Mouse (Mus musculus): Measurements from ENCODE around the gene Mctp2. TPM values are rescaled to one million over a fixed set of nuclear protein-coding genes. Genes with fewer than 3 reads are reported as not detected.

The Mctp2 gene
- total RNA-seq, 2 experiments from 2014 or later = 0.20 to 0.54 TPM

DNA sequence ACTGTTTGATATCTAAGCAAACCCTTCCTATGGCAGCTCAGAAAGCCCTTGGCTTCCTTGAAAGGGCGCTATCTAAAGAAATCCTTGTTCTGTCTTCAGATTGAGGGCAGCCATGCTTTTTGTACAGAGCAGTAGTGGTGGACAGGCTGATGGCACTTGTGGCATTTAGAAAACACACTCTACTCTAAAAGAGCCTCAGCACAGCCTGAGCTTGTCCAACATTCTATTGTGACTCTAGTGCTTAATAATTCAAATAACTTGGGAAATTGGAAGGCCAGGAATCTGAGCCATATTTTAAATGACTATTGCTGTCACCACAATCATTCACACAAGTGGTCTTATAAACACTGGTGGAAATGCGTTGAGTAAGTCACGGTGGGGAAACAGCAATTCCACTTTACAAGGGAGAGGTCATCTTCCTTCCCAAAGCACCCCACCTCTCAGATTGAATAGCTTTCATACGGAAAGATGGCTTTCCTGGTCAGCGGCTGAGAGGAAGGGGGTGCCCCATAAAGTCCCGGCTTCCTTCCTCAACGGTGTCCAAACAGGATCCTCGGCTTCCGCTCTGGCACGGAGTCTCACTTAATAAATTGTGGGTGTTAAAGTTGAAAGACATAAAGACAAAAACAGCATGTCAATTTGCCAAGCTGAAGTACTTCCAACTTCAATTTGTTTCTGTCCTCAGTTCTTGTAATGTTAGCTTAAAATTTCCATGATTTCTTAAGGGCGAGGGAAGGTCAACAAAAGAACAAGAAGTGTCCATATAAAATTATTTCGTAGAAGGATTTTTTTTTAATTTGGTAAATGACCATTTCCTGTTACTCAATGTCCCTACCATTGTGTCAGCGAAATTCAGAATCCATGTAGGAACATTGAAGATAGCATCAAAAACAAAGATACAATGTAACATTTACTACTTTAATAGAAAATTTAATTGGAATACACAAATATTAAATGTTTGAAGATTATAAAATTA, 140.4 kb downstream of the Mctp2 start:
- DNase-seq = peak; percentile 71 to 90

DNA sequence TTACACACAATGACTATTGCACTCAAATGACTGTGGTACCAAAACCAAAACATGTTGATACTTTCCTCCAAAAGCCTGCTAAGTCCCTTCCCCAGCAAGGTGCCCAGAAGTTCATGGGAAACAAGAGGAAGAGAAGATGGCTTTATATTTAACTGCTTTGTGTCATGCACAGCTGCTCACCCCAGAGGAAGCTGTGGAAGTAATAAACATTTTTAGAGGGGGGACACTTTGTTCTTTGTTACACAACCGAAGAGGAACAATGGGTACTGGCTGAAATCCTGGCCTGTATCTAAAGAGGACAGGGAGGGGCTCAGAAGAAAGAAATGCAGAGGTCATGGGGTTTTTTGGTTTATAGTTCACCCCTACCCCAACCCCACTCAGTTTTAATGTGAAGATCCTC, 144.2 kb downstream of the Mctp2 start:
- DNase-seq = peak; percentile 39 to 77

DNA sequence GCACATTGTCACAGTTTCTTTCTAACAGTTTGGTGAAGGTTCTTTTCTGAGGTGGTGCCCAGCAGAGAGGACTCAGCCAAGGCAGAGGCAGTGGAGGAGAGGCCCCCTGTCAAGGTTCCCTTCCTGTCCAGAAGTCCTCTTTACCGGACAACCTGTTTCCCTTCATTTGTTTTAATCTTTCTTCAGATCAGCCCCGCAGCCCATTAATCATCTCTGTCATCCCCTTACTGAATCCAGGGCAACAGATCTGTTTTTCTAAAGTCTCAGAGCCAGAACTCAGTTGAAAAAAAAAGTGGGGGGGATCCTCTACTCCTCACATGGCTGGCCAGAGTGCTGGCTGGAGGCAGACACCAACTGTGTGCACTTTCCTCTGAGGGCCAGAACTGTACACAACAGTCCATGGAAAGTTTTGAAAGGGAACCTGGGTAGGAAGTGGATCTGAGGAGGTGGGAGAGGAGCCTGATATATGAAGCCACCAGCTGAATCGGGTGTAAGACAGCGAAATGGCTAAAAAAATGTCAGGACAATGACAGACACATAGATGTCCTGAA, 146.8 kb downstream of the Mctp2 start:
- no peak for DNase-seq

DNA sequence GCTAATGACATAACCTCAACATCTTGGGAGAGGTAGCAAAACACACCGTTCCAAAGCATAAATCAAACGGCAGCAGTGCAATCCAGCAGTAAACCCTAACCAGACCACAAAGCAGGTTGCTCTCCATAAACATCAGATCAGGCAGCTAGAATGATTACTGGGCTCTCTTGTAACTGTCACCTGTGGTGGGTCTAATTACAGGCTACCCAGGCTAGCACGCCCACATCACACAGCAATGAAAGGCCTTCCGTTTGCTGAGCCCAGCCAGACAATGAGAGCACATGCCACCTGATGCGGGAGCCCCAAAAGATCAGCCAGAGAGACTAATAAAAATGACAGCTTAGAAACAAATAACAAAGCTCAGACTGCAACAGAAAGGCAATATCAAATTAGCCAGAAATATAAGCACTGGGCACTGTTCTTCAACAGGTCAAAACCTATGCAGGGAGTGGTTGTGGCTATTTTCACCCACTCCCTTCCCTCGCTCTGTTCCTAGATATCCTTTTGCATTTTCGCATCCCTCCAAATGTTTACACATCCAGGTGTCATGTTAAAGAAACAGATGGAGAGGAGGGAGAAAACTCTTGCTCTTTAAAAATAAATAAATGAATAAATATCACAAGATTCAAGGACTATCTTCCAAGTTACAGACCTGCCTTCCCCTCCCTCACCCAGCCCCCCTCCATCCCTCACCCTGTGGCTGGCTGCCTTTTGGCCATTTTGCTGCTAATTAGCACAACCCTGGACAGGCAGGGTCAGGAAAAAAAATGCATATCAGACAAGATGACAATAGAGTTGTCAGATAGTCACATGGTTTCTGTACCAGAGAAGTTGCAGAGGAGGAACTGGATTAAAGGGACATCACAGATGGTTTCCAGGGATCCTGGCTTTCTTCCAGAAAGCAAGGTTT, 155.4 kb downstream of the Mctp2 start:
- no peak for DNase-seq

DNA sequence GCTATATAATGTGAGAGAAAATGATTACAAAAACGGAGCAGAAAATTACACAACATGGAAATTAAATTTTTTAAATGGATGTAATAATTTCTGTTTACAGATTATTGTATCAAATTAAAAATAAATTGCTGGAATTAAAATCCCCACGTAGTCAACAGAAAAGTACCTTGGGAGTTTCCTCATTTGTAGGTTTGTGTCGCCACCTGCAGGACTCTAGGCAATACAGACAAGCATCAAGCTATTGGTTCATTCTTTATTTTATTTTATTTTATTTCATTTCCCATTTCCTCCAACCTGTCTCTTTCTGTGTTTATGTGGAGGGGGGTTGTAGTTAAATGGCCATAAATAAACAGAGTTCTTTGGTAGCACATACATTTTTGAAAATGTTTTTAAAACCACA, 157.3 kb downstream of the Mctp2 start:
- DNase-seq = peak; percentile 27 to 64

DNA sequence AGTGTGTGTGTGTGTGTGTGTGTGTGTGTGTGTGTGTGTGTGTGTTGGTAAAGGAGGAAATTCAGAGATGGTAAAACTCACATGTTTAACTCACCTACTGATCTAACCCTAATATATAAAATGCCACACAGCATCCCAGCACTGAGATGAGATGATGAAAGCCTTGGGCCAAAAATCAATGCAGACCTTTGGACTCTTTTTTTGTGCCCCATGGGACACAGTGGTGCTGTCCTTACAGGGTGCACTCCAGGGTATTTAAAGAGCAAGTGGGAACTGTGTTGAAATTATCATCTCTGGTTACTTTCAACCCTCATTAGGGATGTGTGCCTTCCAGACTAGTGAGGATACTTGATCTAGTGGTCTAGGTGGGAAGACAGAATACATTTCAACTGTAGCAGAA, 159.6 kb downstream of the Mctp2 start:
- no peak for DNase-seq

DNA sequence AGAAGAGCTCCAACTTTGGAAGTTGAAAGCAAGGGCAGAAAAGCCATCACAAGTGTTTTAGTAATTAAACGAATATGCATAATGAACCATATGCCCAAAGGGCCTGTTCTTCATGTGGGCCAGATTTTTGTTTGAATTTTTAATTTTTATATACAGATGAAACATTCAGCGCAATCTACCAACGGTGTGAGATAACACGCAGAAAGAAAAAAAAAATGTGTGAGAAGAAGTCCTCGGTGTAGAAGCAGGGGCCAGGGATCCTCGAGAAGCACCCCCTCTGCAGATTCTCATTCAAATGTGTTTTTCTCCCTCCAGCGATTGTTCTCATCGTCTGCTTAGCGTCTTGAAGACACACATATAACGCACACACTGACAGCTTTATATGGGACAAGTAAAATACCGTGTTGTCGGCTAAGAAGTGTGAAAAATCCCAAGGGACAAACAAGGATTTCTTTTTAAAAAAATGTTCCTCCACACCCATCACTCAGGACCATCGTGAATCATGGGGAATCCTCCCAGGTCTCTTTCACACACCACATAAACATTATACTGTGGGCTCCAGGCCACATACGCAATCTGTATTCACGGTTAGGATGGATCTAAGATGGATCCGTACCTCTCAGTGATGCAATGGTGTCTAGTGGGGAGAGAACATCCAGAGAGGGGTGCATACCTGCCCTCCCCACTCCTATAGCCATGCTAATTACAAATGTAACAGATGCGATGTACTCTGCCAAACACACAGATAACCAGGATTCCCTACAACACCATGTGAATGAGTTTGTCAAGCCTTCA, 160.5 kb downstream of the Mctp2 start:
- DNase-seq = no peak

DNA sequence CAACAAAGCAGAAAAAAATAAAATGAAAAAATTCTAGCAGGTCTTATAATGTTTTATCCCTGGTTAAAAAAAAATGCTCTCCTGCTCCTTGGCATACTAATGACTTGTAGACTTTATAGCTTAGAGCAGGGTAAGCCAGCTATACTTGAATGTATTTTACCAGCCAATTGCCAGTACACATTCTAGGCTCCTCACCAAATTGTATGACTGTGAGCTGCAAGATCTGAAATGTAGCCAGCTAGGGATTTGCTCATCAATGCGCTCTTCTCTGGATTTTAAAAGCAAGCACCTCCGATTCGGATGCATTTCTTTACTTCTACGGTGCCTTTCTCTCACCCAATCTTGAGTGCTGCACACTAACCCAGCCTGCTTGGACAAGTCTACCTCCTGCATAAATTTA, 167.7 kb downstream of the Mctp2 start:
- no peak for DNase-seq

DNA sequence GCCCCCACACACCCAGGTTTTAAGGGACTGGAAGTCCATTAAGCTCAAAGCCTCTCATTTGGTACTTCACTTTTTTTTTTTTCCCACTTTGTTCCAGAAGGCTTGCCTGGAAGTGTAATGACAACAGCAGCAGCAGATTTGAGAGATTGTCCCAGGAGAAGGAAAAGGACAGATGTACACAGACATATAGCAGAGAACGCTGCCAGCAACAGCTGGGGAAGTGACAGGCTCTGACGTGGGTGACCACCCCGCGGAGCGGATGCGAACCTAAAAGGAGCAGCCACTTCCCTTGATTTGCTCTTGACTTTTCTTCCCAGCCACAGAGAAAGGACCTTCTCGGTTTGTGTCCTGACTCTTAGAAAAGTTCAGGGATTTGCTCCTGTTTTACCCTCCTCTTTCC, 185.4 kb downstream of the Mctp2 start:
- DNase-seq = no peak

DNA sequence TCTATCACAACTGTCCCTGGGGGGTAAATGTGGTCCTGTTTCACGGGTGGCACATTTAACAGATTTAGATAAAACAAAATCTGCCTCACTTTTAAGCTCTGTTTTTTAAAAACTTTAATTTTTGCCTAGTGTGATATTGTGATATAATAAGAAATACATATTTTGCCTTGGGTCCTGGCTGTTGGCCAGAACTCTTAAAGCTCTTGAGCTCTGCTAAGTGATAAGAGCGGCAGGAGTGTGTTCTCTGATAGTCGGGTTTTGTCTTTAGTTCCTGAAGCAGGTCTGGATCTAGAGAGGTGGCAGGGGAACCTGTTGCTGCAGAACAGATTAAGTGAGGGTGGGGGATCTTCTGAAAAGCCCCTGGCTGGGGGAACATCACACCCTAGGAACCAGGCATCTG, 186.7 kb downstream of the Mctp2 start:
- no peak for DNase-seq

DNA sequence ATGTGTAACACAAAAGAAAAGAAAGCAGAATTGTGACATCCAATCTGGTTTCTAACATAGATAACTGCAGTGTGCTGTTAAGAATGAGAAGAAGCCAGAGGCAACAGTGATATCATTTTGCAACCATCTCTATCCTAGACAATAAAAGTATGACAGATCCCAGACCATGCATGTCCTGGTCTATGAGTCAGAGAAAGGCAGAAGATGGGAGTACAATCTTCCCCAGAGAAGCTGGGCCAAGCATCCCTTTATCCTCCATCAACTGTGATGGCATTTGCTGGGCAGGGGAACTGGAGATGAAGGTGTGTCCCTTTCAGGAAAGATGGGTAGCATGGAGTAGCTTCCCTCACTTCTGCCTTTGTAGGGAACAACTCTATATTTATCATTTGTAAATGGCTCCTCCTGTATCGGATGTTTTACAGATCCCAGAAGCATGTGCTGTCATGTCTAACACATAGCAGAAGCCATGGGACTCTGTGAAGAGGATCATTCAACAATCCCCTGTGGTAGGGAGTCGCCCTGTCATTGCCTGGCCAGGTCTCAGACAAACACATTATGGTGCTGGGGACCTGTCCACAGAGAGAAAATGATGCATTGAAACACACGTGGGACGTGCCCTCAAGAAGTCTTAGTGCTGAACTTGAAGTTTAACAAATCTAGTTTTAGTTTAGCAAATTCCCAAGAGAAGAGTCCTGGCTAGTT, 188.9 kb downstream of the Mctp2 start:
- DNase-seq = peak; percentile 22 to 29

DNA sequence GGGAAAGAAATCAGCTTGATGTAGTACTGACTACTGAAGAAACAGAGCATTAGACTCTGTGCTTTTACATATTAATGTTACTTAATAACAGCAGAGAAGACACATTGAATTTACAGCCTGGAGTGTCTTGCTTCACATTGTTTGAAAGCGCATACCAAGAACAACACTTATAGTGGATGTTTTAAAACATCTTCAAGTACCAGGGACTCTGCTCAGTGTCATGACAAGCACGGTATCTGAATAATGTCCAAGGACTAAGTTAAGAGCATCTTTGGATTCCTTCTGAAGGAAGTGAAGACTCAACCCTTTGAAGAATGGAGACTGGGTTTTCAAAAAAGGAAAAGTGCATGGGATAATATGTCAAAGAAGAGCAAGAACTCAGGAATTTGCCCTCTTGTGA, 191.3 kb downstream of the Mctp2 start:
- DNase-seq = no peak

DNA sequence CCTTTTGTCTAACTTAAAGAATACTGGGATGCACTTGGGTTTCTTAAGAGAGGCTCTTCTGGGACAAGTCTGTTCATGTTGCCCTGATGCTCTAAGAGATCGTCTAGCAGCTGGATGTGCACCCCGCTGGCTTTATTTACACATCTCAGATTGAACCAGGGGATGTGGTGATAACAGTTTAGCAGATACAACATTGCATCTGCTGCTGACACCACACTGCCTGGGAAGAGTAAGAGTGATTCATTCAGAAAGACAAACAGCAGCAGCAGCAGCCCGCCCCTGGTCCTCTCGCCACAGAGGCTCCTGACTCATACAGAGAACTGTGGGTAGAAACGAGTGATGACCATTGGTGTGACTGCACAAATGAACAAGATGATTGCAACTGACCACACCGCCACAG, 195.8 kb downstream of the Mctp2 start:
- no peak for DNase-seq

DNA sequence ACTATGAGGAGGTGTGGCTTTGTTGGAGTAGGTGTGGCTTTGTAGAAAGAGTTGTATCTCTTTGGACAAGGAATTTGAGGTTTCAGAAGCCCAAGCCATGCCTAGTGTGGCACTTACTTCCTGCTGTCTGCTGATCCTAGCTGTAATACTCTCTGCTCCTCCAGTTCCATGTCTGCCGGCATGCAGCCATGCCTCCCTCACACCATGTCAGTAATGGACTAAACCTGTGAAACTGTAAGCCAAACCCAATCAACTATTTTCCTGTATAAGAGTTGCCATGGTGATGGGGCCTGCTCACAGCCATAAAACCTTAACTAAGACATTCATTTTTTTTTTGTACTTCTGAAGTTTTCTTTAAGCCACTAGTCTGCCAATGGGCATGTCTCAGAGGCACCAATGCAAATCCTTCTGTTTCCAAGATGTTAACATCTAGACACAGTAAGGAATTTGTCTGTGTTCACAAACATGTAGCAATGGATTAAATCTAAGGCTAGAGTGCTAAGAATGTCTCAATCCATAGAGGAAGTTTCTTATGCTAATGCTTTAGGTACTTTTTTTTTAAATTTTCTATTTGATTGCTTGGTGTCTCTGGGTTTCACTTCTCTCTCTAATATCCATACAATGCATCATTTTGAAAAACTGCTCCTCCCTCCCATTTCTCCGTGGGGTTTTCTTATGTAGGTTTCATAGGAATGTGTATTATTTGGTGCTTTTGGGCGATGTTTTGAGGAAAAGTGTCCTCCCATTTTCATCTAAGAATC, 197.6 kb downstream of the Mctp2 start:
- DNase-seq = no peak

DNA sequence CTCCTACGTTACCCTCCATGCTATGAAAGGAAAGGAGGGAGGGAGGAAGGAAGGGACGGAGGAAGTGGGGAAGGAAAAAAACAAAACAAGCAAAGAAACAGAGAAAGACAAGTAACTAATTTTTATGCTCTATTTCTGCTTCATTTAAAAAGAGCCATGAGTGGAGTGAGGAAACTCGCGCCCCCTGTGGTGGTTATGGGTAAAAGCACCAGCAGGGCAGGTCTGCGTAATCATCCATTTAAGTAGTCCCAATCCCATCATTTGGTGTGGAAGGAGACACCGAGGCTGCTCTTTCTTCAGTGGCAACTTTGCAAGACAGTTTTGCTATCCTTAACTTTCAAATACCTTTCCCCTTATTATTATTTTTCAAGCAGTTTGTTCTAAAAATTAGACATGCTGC, 202.2 kb downstream of the Mctp2 start:
- no peak for DNase-seq

DNA sequence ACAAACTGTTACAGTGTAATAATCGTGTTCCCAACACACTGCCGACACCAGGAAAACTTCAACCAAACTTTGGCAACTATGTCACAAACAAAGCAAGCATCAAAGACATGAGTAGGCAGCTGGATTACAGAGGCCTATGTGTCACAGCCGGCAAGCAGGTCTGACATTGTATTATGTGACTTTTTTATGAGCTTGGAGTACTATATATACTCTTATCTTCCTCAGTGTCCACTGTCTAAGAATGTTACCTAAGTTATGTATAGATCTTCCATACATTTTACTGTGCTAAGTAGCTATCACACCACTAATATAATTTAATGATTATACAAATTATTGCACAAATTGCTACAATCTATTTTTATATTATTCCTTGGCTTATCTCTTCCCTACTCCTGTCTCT, 202.8 kb downstream of the Mctp2 start:
- no peak for DNase-seq

DNA sequence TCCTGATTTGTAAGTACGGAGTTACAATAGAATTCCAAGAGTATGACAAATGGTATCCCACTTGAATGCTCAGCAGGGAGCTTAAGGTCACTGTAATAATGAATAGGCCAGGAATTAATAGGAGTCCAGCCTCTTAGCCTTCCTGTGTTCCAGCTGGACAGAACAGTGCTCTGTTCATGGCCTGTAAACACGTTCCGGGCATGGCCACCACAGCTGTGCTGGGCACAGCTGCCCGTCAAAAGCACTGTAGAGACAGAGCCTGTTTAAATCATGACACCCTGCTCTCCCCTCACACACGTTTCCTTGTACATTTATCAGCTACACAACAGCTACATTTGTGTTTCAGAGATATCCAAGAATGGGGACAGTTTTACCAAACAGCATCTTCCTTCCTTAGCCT, 205.7 kb downstream of the Mctp2 start:
- DNase-seq = no peak

DNA sequence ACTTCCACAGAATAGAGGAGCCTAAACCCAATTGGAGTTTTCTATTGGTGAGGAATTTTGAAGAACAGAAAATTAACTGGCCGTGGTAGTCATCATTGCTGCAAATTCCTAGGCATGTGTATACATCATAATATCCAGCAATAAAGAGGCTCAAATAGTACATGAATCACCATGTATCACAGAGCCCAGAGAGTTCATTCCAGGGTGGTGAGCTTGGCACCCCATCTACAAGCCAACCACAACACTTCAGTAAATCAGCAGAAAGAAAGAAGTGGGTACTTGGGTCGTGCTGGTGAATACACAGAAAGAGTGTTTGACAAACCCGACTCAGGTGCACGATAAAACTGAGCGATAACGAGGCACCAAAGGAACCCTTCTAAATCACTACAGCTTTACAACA, 207.8 kb downstream of the Mctp2 start:
- no peak for DNase-seq

DNA sequence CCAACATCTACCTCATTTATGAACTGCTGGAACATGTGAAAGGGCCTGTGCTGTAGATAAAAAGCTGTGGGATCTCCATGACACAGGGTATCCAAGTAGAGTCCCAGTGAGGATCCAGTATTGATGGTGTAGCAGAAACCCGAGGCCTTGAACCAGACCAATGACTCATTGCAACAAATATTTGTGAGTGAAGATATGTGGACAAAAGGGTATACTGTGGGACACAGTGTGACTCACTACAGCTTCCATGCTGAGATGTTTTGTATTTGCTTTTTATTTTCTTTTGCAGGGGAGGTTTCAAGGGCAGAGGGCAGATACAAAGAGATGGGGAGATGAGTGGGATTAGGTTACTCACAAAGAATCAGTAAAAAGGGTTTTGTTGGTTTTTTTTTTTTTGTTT, 209.4 kb downstream of the Mctp2 start:
- no peak for DNase-seq

DNA sequence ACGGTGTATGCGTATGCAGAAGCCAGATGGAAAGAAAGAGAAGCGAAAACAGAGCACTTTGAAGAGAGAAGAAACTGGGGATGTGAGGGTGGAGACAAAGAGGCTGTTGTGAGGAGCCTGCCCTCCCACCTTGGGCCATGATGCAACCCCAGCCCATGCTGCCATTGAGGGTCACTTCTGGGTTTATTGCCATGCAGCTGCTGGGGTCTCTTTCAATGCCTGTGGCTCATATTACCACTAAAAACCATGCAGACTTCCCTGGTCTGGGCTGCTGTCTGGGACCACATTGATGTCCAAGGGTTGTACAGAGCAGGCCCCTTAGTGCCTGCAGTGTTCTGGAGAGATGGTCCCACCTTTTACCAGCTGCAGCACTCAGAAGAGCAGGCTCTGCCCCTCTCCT, 210.0 kb downstream of the Mctp2 start:
- no peak for DNase-seq
